Comparison of ENCODE assay signal across 8 mouse cellular contexts in genomic region chr11:102818121-102819020, GRCm38 (mm10). TPM values are rescaled to one million over a fixed set of nuclear protein-coding genes. Genes with fewer than 3 reads are reported as not detected.
DNase-seq lines count a peak whose midpoint lies in the region; ATAC-seq and TF ChIP-seq lines count a peak whose summit lies in the region.

No protein-coding gene starts in this region.

- peak overlapping the region; percentile 93 for H3K4me2 ChIP-seq in forebrain, embryonic 15.5 days (replicated peaks)
- peak overlapping the region; percentile 88 for H3K4me2 ChIP-seq in kidney, embryonic 14.5 days (replicated peaks; ENCODE audit: low read depth, low read length)
- H3K4me2 ChIP-seq in stomach, postnatal 0 days (replicated peaks; ENCODE audit: low read depth) = peak overlapping the region; percentile 82

- peak; percentile 17; the same call in 1 of the 2 replicates for TF ChIP-seq CTCF in stomach, postnatal 0 days (IDR thresholded peaks at IDR 0.05; ENCODE audit: low read depth)

- no peaks in the 10 kb centered on the region for H3K9me3 ChIP-seq in forebrain, embryonic 15.5 days
- H3K9me3 ChIP-seq in kidney, embryonic 14.5 days (ENCODE audit: control insufficient read depth, low read length) = no peaks in the 10 kb centered on the region
- no peaks in the 10 kb centered on the region for H3K9me3 ChIP-seq in stomach, postnatal 0 days (ENCODE audit: control insufficient read depth, low read length)

- peak overlapping the region; percentile 92 for H3K27ac ChIP-seq in forebrain, embryonic 15.5 days (replicated peaks)
- H3K27ac ChIP-seq in kidney, embryonic 14.5 days (ENCODE audit: low read depth, low read length) = peak overlapping the region; percentile 97
- peak overlapping the region; percentile 96 for H3K27ac ChIP-seq in stomach, postnatal 0 days (replicated peaks)

- DNase-seq in heart, adult 11 months = peak; percentile 94
- DNase-seq in heart, adult 8-10 months (ENCODE audit: low spot score) = no peak
- DNase-seq in adrenal gland, adult 18-20 months (ENCODE audit: low spot score in 2 of 2) = peak; percentile 29 to 59
- peak; percentile 28 for DNase-seq in lung, postnatal 36 days
- DNase-seq in stomach, postnatal 0 days (ENCODE audit: low spot score) = peak; percentile 45
- DNase-seq in T-cell, adult 2 months (ENCODE audit: low spot score) = no peak

- H3K36me3 ChIP-seq in forebrain, embryonic 15.5 days = no peaks in the 10 kb centered on the region
- H3K36me3 ChIP-seq in kidney, embryonic 14.5 days (ENCODE audit: control insufficient read depth, insufficient read depth, low read length) = no peaks in the 10 kb centered on the region
- H3K36me3 ChIP-seq in stomach, postnatal 0 days (ENCODE audit: control insufficient read depth, insufficient read depth, low read length) = no peaks in the 10 kb centered on the region

- peak overlapping the region; percentile 83 for H3K4me3 ChIP-seq in forebrain, embryonic 15.5 days
- H3K4me3 ChIP-seq in kidney, embryonic 14.5 days (ENCODE audit: low read length) = peak overlapping the region; percentile 95
- H3K4me3 ChIP-seq in stomach, postnatal 0 days (ENCODE audit: low read depth, low read length) = peak overlapping the region; percentile 76

- WGBS in forebrain, embryonic 15.5 days = 1% methylated on average over 79 of the region's 92 CpGs
- under 1% methylated on average over 43 of the region's 92 CpGs for WGBS in kidney, embryonic 14.5 days
- under 1% methylated on average over 53 of the region's 92 CpGs for whole genome bisulfite sequencing in stomach, postnatal 0 days

- peak; percentile 75 for ATAC-seq in forebrain, embryonic 15.5 days (replicated peaks)
- peak; percentile 65 for ATAC-seq in kidney, embryonic 14.5 days (ENCODE audit: low FRiP score, low TSS enrichment)
- ATAC-seq in stomach, postnatal 0 days (ENCODE audit: low FRiP score, low TSS enrichment) = peak; percentile 49; the same call in 1 of the 2 replicates

- peaks cover 6% of the 10 kb centered on the region; the same call in 1 of the 2 replicates for H3K27me3 ChIP-seq in forebrain, embryonic 15.5 days
- H3K27me3 ChIP-seq in kidney, embryonic 14.5 days (ENCODE audit: control insufficient read depth, insufficient read depth, low read length) = no peaks in the 10 kb centered on the region
- H3K27me3 ChIP-seq in stomach, postnatal 0 days (ENCODE audit: control insufficient read depth, insufficient read depth, low read length) = no peaks in the 10 kb centered on the region

- H3K9ac ChIP-seq in forebrain, embryonic 15.5 days (replicated peaks) = peak overlapping the region; percentile 76
- H3K9ac ChIP-seq in kidney, embryonic 14.5 days (ENCODE audit: low read depth, low read length) = peak overlapping the region; percentile 98
- peak overlapping the region; percentile 84 for H3K9ac ChIP-seq in stomach, postnatal 0 days (ENCODE audit: low read length)

- no peak for TF ChIP-seq EP300 in stomach, postnatal 0 days (optimal IDR thresholded peaks at IDR 0.05)

- peaks cover 35% of the 10 kb centered on the region for H3K4me1 ChIP-seq in forebrain, embryonic 15.5 days
- H3K4me1 ChIP-seq in kidney, embryonic 14.5 days (ENCODE audit: control insufficient read depth, insufficient read depth, low read length) = peaks cover 29% of the 10 kb centered on the region
- no peaks in the 10 kb centered on the region for H3K4me1 ChIP-seq in stomach, postnatal 0 days (replicated peaks; ENCODE audit: control insufficient read depth, insufficient read depth)

RNA-seq across cellular contexts. Expression of gene Gjc1, which starts 1.1 kb away (rescaled TPM):
- total RNA-seq in heart, adult 8-10 months (2022) = 10 to 100 TPM; 13.9 to 25.4 (median 20.5) TPM
- 10 to 100 TPM; 12.0 to 16.4 TPM for total RNA-seq in adrenal gland, adult 18-20 months (2021)
- 54.4 and 55.0 TPM in 2 replicates for polyA plus RNA-seq in forebrain, embryonic 15.5 days (2015; fragmentation: Nextera tagmentation; extraction: Ambion mirVana)
- 63.0 and 69.6 TPM in 2 replicates for polyA plus RNA-seq in kidney, embryonic 14.5 days (2014; fragmentation: Nextera tagmentation; extraction: Ambion mirVana)
- polyA plus RNA-seq in stomach, postnatal 0 days (2015; fragmentation: Nextera tagmentation; extraction: Ambion mirVana) = 18.1 and 21.1 TPM in 2 replicates

RNA-seq across cellular contexts. Expression of gene Higd1b, which starts 17.3 kb away (rescaled TPM):
- 10 to 100 TPM in 2 of 4 experiments, 1 to 10 TPM in 2; 6.3 to 15.9 (median 10.3) TPM for total RNA-seq in heart, adult 8-10 months (2022)
- total RNA-seq in adrenal gland, adult 18-20 months (2021) = 1 to 10 TPM; 1.2 to 4.1 TPM
- polyA plus RNA-seq in forebrain, embryonic 15.5 days (2015; fragmentation: Nextera tagmentation; extraction: Ambion mirVana) = 12.8 and 13.0 TPM in 2 replicates
- 0.44 TPM in 1 of 2 replicates, not detected in the other for polyA plus RNA-seq in kidney, embryonic 14.5 days (2014; fragmentation: Nextera tagmentation; extraction: Ambion mirVana)
- 3.2 and 5.9 TPM in 2 replicates for polyA plus RNA-seq in stomach, postnatal 0 days (2015; fragmentation: Nextera tagmentation; extraction: Ambion mirVana)

RNA-seq across cellular contexts. Expression of gene Adam11, which starts 57.1 kb away (rescaled TPM):
- total RNA-seq in heart, adult 8-10 months (2022) = 1 to 10 TPM; 4.4 to 6.8 (median 6.0) TPM
- 1 to 10 TPM; 1.9 to 5.5 TPM for total RNA-seq in adrenal gland, adult 18-20 months (2021)
- 22.1 and 25.6 TPM in 2 replicates for polyA plus RNA-seq in forebrain, embryonic 15.5 days (2015; fragmentation: Nextera tagmentation; extraction: Ambion mirVana)
- polyA plus RNA-seq in kidney, embryonic 14.5 days (2014; fragmentation: Nextera tagmentation; extraction: Ambion mirVana) = 3.5 and 7.8 TPM in 2 replicates
- 1.8 and 2.0 TPM in 2 replicates for polyA plus RNA-seq in stomach, postnatal 0 days (2015; fragmentation: Nextera tagmentation; extraction: Ambion mirVana)

Comparison
In these comparisons a context has a peak if more than half of its experiments do, and no peak if none do; other contexts are left out.
1. DNase-seq: peak in heart, adult 11 months (single experiment), adrenal gland, adult 18-20 months (2 of 2), lung, postnatal 36 days (single experiment) and stomach, postnatal 0 days (single experiment); none in heart, adult 8-10 months (single experiment) and T-cell, adult 2 months (single experiment).
2. Peak in every context shown above with its lines, with median percentiles within 50 percentile points of each other: ATAC-seq, H3K27ac ChIP-seq, H3K4me2 ChIP-seq, H3K4me3 ChIP-seq and H3K9ac ChIP-seq.